Mouse (Mus musculus) lung, postnatal 0 days (tissue): ENCODE results near the gene Gm44790. TPM values are rescaled to one million over a fixed set of nuclear protein-coding genes. Genes with fewer than 3 reads are reported as not detected.

ENCODE experiments used
- ATAC-seq: fragments of 200-750 bp; cut with Nextera tagmentation; 2 replicates; pipeline ENCODE4 v1.8.0; 2017; ENCODE audit warnings: moderate library complexity
- DNase-seq: peaks from one replicate; pipeline ENCODE4 v3.0.0-alpha.2; 2016; ENCODE audit warnings: low spot score
- H3K27ac ChIP-seq: fragments of 300-500 bp; sonication (generic); 2 replicates; pipeline ENCODE4 v1.5.1; 2014; ENCODE audit warnings: antibody characterized with exemption, mild to moderate bottlenecking, low read length, mixed read lengths
- H3K27me3 ChIP-seq: fragments of 300-500 bp; sonication (generic); replicated peaks from 2 replicates; pipeline ENCODE4 v1.6.1; 2014; ENCODE audit warnings: low read length, mixed read lengths; ENCODE audit not compliant: insufficient read depth
- H3K36me3 ChIP-seq: fragments of 300-500 bp; sonication (generic); 2 replicates; pipeline ENCODE4 v1.6.1; 2014; ENCODE audit warnings: low read length, mixed read lengths; ENCODE audit not compliant: insufficient read depth
- H3K4me1 ChIP-seq: fragments of 300-500 bp; sonication (generic); 2 replicates; pipeline ENCODE4 v1.6.1; 2014; ENCODE audit warnings: antibody characterized with exemption, low read depth, low read length, mixed read lengths; ENCODE audit not compliant: insufficient read depth
- H3K4me2 ChIP-seq: fragments of 300-500 bp; sonication (generic); replicated peaks from 2 replicates; pipeline ENCODE4 v1.6.1; 2014; ENCODE audit warnings: low read depth, mild to moderate bottlenecking, low read length, moderate library complexity, mixed read lengths
- H3K4me3 ChIP-seq: fragments of 300-500 bp; sonication (generic); 2 replicates; pipeline ENCODE4 v1.5.1; 2014; ENCODE audit warnings: low read depth, low read length
- H3K9ac ChIP-seq: fragments of 300-500 bp; sonication (generic); replicated peaks from 2 replicates; pipeline ENCODE4 v1.6.1; 2014; ENCODE audit warnings: low read depth, mild to moderate bottlenecking
- H3K9me3 ChIP-seq: fragments of 300-500 bp; sonication (generic); 2 replicates; pipeline ENCODE4 v1.6.1; 2016; ENCODE audit warnings: low read length, mixed read lengths
- CTCF ChIP-seq: IDR thresholded peaks from 2 replicates; pipeline ENCODE4 v1.5.1; 2016; ENCODE audit warnings: antibody characterized with exemption, mild to moderate bottlenecking
- EP300 ChIP-seq: IDR thresholded peaks from 2 replicates; pipeline ENCODE4 v1.6.1; 2016; ENCODE audit warnings: antibody characterized with exemption, mild to moderate bottlenecking, control low read depth
- WGBS: fragments of 180-500 bp; shearing (Covaris S2); extraction: QIAGEN DNeasy Blood & Tissue Kit; methylation state at CpG from one replicate; pipeline ENCODE4 v1.1.7; 2014; 5-methylcytosine and 5-hydroxymethylcytosine counted together
- polyA plus RNA-seq: library from polyadenylated mRNA; unstranded; fragments of >200 nt; fragmentation: Nextera tagmentation; extraction: Ambion mirVana; gene quantifications from 2 replicates; pipeline ENCODE4 v1.2.1, GENCODE M21; 2015

Gene Gm44790
- polyA plus RNA-seq, 1 experiment from 2014 or later, result not detected

- Histone ChIP-seq H3K36me3 (peaks cover 5% of the 10 kb centered on the region; the same call in 1 of the 2 replicates), H3K27ac (no peak overlapping the region), H3K9ac (no peak overlapping the region), H3K4me3 (no peak overlapping the region), H3K4me2 (no peak overlapping the region), H3K4me1 (no peaks in the 10 kb centered on the region), H3K9me3 (no peaks in the 10 kb centered on the region), H3K27me3 (no peaks in the 10 kb centered on the region)
- TF ChIP-seq EP300 (no peak), CTCF (no peak)
- no peak for DNase-seq
- 65% methylated on average over 5 of the region's 5 CpGs for WGBS
- ATAC-seq, result no peak
These were observed 40.9 kb upstream of the Gm44790 start for GRCm38 (mm10) chr6:86385362-86386104.

DNA sequence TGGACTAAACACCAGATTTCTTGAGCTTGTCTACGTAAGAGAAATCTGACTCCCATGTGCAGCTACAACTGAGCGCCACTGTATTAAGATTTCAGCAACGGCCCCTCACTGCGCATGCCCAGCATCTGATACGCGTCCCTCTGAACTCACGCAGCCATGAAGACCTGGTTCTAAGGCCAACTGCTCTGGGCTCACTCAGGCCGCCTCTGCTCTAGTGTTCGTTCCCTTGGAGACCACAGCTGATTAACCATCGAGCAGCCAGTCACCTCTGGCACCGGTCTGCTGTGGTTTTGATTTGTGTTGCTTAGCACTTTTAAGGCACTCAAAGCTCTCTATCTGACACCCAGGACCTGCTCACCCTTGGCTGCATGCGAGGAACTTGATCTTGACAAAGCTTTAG is 39.1 kb upstream of the Gm44790 start:
- ATAC-seq (no peak), DNase-seq (no peak)
- Histone ChIP-seq H3K36me3 (peaks cover 16% of the 10 kb centered on the region; the same call in 1 of the 2 replicates), H3K27ac (no peak overlapping the region), H3K4me2 (no peak overlapping the region), H3K27me3 (no peaks in the 10 kb centered on the region), H3K4me1 (no peaks in the 10 kb centered on the region), H3K4me3 (no peak overlapping the region), H3K9ac (no peak overlapping the region), H3K9me3 (no peaks in the 10 kb centered on the region)
- WGBS, result 80% methylated on average over 12 of the region's 12 CpGs
- no peak for TF ChIP-seq EP300
- TF ChIP-seq CTCF, result no peak

- Histone ChIP-seq H3K4me1 (no peaks in the 10 kb centered on the region), H3K9me3 (no peaks in the 10 kb centered on the region), H3K36me3 (peaks cover 16% of the 10 kb centered on the region; the same call in 1 of the 2 replicates), H3K27ac (no peak overlapping the region), H3K27me3 (no peaks in the 10 kb centered on the region), H3K4me3 (no peak overlapping the region), H3K4me2 (no peak overlapping the region), H3K9ac (no peak overlapping the region)
- no peak for DNase-seq
- no peak for ATAC-seq
- TF ChIP-seq EP300 (no peak), CTCF (no peak)
- WGBS, result 70% methylated on average over 18 of the region's 18 CpGs
These were observed 38.0 kb upstream of the Gm44790 start for GRCm38 (mm10) chr6:86388461-86388860.

GRCm38 (mm10) chr6:86391326-86391725 is 35.1 kb upstream of the Gm44790 start:
- 97% methylated on average over 5 of the region's 5 CpGs for WGBS
- H3K9me3 ChIP-seq, result no peaks in the 10 kb centered on the region
- H3K36me3 ChIP-seq, result peaks cover 16% of the 10 kb centered on the region; the same call in 1 of the 2 replicates
- no peak overlapping the region for H3K27ac ChIP-seq
- ATAC-seq, result no peak
- no peak for DNase-seq
- no peak for TF ChIP-seq EP300
- peak; percentile 50 for TF ChIP-seq CTCF
- H3K4me2 ChIP-seq, result no peak overlapping the region
- H3K4me3 ChIP-seq, result no peak overlapping the region
- H3K9ac ChIP-seq, result no peak overlapping the region
- peaks cover 6% of the 10 kb centered on the region; the same call in 1 of the 2 replicates for H3K4me1 ChIP-seq
- H3K27me3 ChIP-seq, result no peaks in the 10 kb centered on the region

- no peak overlapping the region for H3K9ac ChIP-seq
- peak; percentile 17; the same call in 1 of the 2 replicates for TF ChIP-seq CTCF
- TF ChIP-seq EP300, result no peak
- no peak for DNase-seq
- no peak overlapping the region for H3K4me2 ChIP-seq
- H3K9me3 ChIP-seq, result no peaks in the 10 kb centered on the region
- H3K27me3 ChIP-seq, result no peaks in the 10 kb centered on the region
- no peak overlapping the region for H3K27ac ChIP-seq
- no peak overlapping the region for H3K4me3 ChIP-seq
- 100% methylated on average over 1 of the region's 1 CpGs for WGBS
- H3K4me1 ChIP-seq, result peaks cover 14% of the 10 kb centered on the region; the same call in 1 of the 2 replicates
- no peak for ATAC-seq
- H3K36me3 ChIP-seq, result peaks cover 12% of the 10 kb centered on the region; the same call in 1 of the 2 replicates
These were observed 33.3 kb upstream of the Gm44790 start for GRCm38 (mm10) chr6:86393187-86393586.

DNA sequence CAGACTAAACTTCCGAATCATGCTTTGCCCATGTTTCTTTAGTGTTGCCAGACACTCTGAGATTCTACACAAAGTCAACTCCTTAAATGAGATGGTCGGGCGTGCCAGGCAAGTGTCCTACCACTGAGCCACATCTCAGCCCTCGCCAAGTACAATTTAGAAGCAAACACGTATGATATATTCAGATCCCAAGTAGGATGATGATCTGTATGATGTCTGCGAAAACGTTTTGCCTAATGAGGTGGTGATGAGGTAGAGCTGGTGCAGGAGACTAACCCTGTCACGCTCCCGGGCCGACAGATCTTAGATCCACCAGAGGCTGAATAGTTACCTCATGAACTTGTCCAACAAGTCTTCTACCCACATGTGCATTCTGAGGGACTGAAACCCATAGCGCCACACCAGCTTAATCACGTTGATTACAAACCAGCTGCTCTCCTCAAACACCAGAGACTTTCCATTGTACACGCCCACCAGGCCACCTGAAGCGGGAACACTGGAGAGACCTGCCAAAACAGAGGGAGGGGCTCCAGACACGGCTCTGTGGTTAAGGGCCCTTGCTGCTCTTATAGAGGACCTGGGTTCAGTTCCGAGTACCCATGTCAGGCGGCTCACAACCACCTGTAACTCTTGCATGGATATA is 32.3 kb upstream of the Gm44790 start:
- no peak overlapping the region for H3K9ac ChIP-seq
- TF ChIP-seq CTCF (no peak), EP300 (no peak)
- H3K4me2 ChIP-seq, result no peak overlapping the region

More for the DNA sequence above, 32.3 kb upstream of the Gm44790 start:
- WGBS, result 81% methylated on average over 17 of the region's 17 CpGs
- Histone ChIP-seq H3K9me3 (no peaks in the 10 kb centered on the region), H3K4me1 (peaks cover 14% of the 10 kb centered on the region; the same call in 1 of the 2 replicates), H3K36me3 (peaks cover 12% of the 10 kb centered on the region; the same call in 1 of the 2 replicates), H3K27ac (no peak overlapping the region), H3K27me3 (no peaks in the 10 kb centered on the region), H3K4me3 (no peak overlapping the region)
- ATAC-seq (no peak), DNase-seq (no peak)
